Mouse (Mus musculus) cerebellum, postnatal 10 days (tissue): ENCODE measurements around the gene Kif17.
A peak's percentile ranks its signal among the peaks of the same experiment; 100 is the strongest.
"Not testable (repeated sequence)": the region's sequence is repeated elsewhere in the genome, so short reads cannot be mapped to it uniquely, and the experiment has no call there.

ENCODE experiments used
- DNase-seq, 2 experiments: peaks; one replicate each; pipeline ENCODE4 v3.0.0; 2021; ENCODE audit warnings: mixed read lengths in 2 of 2

The Kif17 gene

GRCm38 (mm10) chr4:138315781-138316180 lies 65.5 kb downstream of the Kif17 start:
- DNase-seq, result peak; percentile 48 to 53

GRCm38 (mm10) chr4:138316369-138316768 lies 66.1 kb downstream of the Kif17 start:
- DNase-seq, result no peak

DNA sequence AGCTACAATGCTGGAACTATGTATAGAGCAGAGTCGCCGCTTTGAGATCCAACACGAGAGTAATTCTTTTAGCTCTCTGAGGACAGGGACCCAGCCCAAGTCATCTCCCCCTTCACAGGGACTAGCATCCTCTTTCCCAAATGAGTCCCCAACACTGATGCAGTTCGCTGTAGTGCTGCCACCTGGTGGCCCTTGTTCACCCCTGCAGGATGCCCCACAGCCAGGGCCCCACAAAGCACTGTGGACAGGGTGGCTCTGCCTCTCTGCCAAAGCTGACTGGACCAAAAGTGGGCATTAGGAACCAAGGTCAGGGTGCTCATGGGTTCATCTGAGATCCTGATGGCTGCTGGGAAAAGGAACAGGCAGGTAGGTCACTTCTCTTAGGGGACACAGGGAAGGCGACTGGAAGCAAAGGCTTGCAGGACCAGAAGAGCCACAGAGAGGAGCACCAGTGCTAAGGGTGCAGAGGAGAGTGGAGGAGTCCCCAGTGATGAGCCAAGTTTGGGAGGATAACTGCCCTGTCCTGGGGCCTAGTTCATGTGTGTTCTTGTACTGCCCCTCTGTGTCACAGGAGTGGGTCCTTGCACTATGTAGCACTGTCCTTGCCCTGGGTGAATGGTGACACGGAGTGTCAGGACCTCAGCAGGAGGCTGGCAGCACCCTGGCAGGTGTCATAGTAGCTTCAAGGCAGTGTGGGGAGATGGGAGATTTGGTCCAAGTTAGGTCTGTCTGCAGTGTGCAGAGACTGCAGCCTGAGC lies 68.5 kb downstream of the Kif17 start:
- DNase-seq, result peak; percentile 80 to 86

DNA sequence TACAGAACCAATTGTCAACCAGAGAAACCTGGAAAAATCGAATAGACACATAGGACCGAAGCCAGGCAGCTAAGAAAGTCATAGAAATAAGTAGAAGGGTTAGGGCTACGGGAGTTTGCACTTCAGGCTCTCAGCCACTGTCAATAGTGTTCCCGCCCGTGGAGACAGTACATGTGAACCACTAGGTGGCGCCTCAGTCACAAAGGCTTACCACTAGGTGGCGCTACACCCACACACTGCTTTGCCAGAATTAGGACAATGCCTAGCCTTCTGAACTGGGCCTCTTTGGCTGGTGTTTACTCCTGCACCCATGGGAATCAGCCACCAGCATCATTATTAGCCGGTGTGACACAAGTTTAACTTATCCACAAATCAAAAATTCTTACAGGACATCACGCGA lies 69.3 kb downstream of the Kif17 start:
- peak; percentile 90 to 93 for DNase-seq

- no peak for DNase-seq
Observed at GRCm38 (mm10) chr4:138320711-138321110, 70.5 kb downstream of the Kif17 start.

GRCm38 (mm10) chr4:138321488-138321887 lies 71.3 kb downstream of the Kif17 start:
- no peak for DNase-seq

DNA sequence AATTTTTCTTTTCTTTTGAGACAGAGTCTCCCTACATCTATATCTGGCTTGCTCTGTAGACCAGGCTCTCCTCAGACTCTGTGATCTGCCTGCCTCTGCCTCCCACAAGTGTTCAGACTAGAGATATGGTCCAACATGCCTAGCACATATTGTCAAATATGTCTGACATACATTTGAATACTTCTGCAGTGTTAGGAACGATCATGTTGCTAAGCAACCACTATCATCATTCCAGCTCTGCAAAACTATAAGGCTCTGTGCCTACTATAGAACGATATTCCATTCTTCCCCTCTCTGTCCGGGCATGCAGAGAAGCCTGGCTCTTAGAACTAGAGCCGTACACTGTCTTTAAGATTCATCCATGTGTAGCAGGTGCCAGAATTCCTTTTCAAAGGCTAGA lies 72.5 kb downstream of the Kif17 start:
- no peak for DNase-seq

- DNase-seq, result no peak
Observed at GRCm38 (mm10) chr4:138323753-138324152, 73.5 kb downstream of the Kif17 start.

DNA sequence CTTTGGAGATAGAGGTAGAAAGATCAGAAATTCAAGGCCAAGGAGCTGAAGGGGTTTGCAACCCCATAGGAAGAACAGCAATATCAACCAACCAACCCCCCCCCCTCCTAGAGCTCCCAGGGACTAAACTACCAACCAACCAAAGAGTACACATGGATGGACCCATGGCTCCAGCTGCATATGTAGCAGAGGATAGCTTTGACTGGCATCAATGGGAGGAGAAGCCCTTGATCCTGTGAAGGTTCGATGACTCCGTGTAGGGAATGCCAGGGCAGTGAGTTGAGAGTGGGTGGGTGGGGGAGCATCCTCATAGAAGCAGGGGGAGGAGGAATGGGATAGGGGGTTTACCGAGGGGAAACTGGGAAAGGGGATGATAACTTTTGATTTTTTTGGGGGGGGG lies 74.2 kb downstream of the Kif17 start:
- no peak for DNase-seq

DNA sequence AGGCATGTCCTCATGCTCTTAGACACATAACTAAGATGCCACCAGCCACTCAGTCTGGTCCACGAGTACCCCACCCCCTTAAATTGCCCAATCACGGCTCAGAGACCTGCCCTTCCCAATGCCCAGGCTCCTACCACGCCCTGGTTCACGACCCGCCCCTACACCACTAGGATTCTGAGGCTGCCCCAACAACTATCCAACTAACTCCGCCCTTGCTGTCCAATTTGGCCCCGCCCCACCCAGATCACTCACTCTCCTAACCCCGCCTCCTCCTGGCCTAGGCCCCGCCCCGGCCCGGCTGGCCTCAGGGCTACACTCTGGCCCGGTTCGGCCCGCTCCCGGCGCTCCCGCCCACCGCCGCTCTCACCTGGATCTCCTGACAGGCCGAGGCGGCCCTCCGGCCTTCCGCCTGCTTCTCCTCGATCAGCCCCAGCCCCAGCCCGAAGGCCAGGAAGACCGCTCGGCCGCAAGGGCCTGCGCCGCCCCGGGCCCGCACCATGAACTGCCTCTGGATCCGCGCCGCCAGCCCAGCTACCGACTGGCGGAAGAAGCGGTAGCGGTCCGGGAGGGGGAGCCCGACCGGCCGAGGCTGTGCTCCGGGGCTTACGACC lies 75.3 kb downstream of the Kif17 start:
- peak; percentile 96 to 97 for DNase-seq

- peak; percentile 94 to 96 for DNase-seq
Observed at GRCm38 (mm10) chr4:138326077-138326695, 76.0 kb downstream of the Kif17 start, which contains the start of gene Pink1. Gene Pink1, minus strand, starts transcription at chr4:138326307.

GRCm38 (mm10) chr4:138327155-138327554 lies 76.9 kb downstream of the Kif17 start:
- DNase-seq, result not testable (repeated sequence)

DNA sequence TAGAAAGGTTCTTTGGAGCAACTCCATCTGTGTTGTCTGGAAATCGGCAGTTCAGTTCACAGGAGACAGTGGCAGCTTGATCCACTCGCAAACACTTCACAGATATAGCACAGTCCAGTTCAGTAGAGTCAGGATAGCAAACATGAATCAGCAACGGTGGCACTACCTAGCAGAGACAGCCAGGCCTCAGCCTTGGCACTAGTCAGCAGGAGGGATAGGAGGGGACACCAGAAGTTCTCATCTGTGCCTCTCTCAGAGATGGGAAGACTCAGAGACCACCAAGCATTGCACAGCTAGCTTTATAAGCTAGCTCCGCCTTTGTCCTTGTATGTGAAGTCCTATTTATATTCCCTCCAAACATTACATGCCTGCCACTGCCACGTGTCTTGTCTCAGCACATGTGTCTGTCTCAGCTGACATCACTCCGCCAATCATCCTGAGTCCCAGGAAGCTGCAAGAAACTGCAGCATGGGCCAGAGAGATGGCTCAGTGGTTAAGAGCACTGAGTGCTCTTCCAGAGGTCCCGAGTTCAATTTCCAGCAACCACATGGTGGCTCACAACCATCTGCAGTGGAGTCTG lies 77.7 kb downstream of the Kif17 start:
- DNase-seq, result no peak

DNA sequence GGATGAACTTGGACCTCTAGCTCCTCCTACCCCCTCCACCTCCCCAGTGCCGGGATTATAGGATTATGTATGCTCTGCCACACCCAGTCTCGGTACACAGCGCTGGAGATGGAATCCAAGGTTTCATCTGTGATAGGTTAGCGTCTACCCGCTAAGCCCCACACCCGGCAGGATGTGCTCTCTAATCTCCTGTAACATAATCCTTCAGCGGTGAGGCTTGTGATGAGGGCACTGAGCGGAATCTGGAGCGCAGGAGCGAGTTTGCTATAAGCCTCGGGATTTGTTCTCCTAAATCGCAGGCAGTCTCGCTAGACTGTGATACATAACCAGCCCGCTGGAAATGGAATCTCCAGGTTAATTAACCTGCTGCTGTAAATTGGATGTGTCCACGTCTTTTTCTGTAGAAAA lies 80.0 kb downstream of the Kif17 start:
- DNase-seq, result peak in 1 of 2 experiments; percentile 45

DNA sequence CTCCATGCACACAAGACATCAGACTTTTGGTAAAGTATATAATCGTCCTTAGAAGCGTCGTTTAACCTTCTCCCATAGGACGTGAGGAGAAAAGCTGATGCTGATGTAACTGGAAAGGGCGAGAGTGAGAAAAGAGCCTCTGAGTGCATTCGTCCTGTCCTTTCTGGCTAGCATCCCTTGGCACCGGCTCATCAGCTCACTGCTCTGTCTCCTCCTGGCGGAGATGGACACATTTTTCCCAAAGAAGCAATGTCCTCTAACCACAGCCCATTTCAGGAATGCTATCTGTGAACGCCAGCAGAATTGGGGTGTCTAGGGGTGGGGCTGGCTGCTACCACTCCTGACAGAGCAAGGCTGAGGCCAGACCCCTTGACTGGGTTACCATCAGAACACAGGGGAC lies 81.4 kb downstream of the Kif17 start:
- peak; percentile 80 to 83 for DNase-seq

- DNase-seq, result no peak
Observed at GRCm38 (mm10) chr4:138333135-138333534, 82.9 kb downstream of the Kif17 start.

GRCm38 (mm10) chr4:138335036-138335435 lies 84.8 kb downstream of the Kif17 start:
- DNase-seq, result no peak

- no peak for DNase-seq
Observed at GRCm38 (mm10) chr4:138335648-138336047, 85.4 kb downstream of the Kif17 start.

DNA sequence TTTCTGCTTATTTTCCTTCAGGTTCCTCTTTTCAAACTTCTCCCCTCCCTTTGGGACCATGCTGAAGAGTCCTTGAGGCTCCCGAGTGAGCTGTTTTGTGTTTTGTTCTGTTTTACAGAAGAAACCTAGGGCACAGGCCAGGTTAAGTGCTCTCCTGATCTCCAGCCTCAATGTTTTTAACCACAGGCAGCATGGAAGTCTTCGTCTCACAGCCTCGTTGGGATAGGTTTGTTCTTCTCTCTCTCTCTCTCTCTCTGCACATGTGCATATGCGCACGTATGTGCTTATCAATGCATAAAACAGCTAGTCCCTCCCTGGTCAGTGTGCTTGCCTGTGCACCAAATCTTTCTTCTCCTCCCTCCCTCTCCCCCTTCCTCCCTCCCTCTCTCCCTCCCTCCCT lies 86.6 kb downstream of the Kif17 start:
- no peak for DNase-seq

DNA sequence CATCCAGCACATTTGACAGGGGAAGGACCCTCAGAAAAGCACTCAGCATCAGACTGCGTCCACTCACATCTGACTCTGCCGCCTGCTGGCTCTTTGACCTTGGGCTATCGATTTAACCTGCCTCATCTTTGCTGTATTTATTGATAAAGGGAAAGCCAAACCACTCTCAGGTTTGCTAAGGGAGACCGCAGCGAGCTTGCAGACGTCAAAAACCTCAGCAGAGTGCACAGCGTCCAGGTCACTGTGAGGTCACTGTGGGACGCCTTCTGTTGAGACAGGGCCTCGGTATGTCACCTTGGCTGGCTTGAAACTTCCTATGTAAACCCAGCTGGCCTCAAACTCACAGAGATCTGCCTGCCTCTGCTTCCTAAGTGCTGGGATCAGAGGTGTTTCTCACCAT lies 87.1 kb downstream of the Kif17 start:
- no peak for DNase-seq

DNA sequence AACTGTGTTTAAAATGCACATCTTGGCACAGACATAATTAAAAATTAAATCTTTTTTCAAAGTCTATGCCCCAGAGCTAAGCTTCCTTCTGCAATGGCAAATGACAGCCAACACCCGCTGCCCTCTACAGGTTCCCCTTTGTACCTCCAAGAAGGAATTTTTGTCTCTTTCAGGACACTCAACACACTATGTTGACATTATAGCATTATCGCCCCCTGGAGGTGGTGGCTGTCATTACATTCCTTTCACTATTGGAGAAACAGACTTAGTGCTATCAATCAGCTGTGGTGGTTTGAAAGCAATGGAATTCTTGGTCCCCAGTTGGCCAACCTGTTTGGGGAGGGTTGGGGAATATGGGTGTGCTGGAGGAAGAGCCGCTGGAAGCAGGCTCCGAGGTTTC lies 89.7 kb downstream of the Kif17 start:
- DNase-seq, result peak; percentile 80 to 89

GRCm38 (mm10) chr4:138341393-138341792 lies 91.2 kb downstream of the Kif17 start:
- peak; percentile 44 to 54 for DNase-seq

GRCm38 (mm10) chr4:138342048-138342447 lies 91.8 kb downstream of the Kif17 start:
- peak; percentile 34 to 47 for DNase-seq

- DNase-seq, result no peak
Observed at GRCm38 (mm10) chr4:138342778-138343177, 92.5 kb downstream of the Kif17 start.
